17 mouse cellular contexts compared by ENCODE assay signal in the genomic region with DNA sequence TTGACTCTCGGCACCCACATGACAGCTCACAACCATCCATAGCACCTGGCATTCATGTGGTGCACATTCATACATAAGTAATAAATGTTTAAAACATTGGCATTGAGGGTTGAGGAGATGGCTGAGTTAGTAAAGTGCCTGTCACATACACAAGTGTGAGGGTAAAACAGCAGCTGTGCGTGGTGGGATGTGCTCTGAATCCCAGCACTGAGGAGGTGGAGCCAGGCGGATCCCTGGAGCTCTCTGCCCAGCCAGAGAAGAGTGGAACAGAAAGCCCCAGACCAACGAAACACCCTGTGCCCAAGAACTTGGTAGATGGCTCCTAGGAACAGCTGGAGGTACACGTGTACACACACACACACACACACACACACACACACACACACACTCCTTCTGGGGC. TPM values are rescaled to one million over a fixed set of nuclear protein-coding genes. Genes with fewer than 3 reads are reported as not detected.
DNase-seq lines count a peak whose midpoint lies in the region; ATAC-seq and TF ChIP-seq lines count a peak whose summit lies in the region.
"Had no signal": no experiment of that assay in that cellular context is flagged by ENCODE, and none has a peak within 500 bp of the region (broad histone marks: within the 10 kb centered on the region; RNA-seq: fewer than 3 reads in every experiment).

No protein-coding gene starts in this region.

- H3K9me3 ChIP-seq in forebrain, postnatal 0 days (ENCODE audit: low read length) = no peaks in the 10 kb centered on the region
- peaks cover 5% of the 10 kb centered on the region; the same call in 1 of the 2 replicates for H3K9me3 ChIP-seq in forebrain, embryonic 13.5 days (replicated peaks)
- H3K9me3 ChIP-seq: forebrain, embryonic 10.5 days; forebrain, embryonic 12.5 days; forebrain, embryonic 15.5 days had no signal

- TF ChIP-seq CTCF in forebrain, postnatal 0 days (IDR thresholded peaks at IDR 0.05; ENCODE audit: low read depth) = no peak

- no peak overlapping the region for H3K9ac ChIP-seq in forebrain, postnatal 0 days
- H3K9ac ChIP-seq in forebrain, embryonic 13.5 days = no peak overlapping the region
- H3K9ac ChIP-seq: forebrain, embryonic 12.5 days; forebrain, embryonic 15.5 days had no signal

- DNase-seq in forebrain, postnatal 0 days = no peak
- DNase-seq in brain, adult 2 months (ENCODE audit: low read depth, low spot score) = peak; percentile 68
- DNase-seq in kidney, postnatal 36 days = no peak
- no peak for DNase-seq in right cerebral cortex, adult 2 months (ENCODE audit: low spot score in 2 of 2)
- DNase-seq: adrenal gland, postnatal 25 days; cerebellum, adult 11-12 months; cerebellum, adult 2 months; cerebellum, adult 9-10 months; cerebellum, postnatal 25 days had no signal

- H3K36me3 ChIP-seq in forebrain, postnatal 0 days (ENCODE audit: insufficient read depth) = no peaks in the 10 kb centered on the region
- H3K36me3 ChIP-seq in forebrain, embryonic 13.5 days (ENCODE audit: poor library complexity, severe bottlenecking) = no peaks in the 10 kb centered on the region
- H3K36me3 ChIP-seq: forebrain, embryonic 12.5 days; forebrain, embryonic 15.5 days had no signal

- peak; percentile 35; the same call in 1 of the 2 replicates for ATAC-seq in forebrain, postnatal 0 days
- no peak for ATAC-seq in forebrain, embryonic 13.5 days
- ATAC-seq: forebrain, embryonic 15.5 days had no signal

- 66% methylated on average over 5 of the region's 5 CpGs for WGBS in forebrain, postnatal 0 days
- WGBS in forebrain, embryonic 13.5 days = 65% methylated on average over 5 of the region's 5 CpGs

- H3K4me3 ChIP-seq in forebrain, postnatal 0 days (ENCODE audit: low read depth, low read length) = no peak overlapping the region
- H3K4me3 ChIP-seq in forebrain, embryonic 13.5 days = no peak overlapping the region
- H3K4me3 ChIP-seq in brown adipose tissue, adult 24 weeks (ENCODE audit: insufficient read depth, low read depth, low read length) = no peak overlapping the region
- H3K4me3 ChIP-seq: erythroblast, embryonic 14.5 days; forebrain, embryonic 10.5 days; forebrain, embryonic 12.5 days; forebrain, embryonic 15.5 days had no signal

- no peak overlapping the region for H3K27ac ChIP-seq in forebrain, postnatal 0 days (ENCODE audit: low read depth, low read length)
- H3K27ac ChIP-seq in forebrain, embryonic 13.5 days = no peak overlapping the region
- peak overlapping the region; percentile 27; the same call in 1 of the 2 replicates for H3K27ac ChIP-seq in brown adipose tissue, adult 24 weeks (replicated peaks; ENCODE audit: low read depth, low read length)
- H3K27ac ChIP-seq: forebrain, embryonic 10.5 days; forebrain, embryonic 12.5 days had no signal

- H3K27me3 ChIP-seq in forebrain, postnatal 0 days (ENCODE audit: insufficient read depth, low read length) = no peaks in the 10 kb centered on the region; the same call in 1 of the 2 replicates
- H3K27me3 ChIP-seq in forebrain, embryonic 13.5 days = peaks cover 46% of the 10 kb centered on the region

- H3K4me2 ChIP-seq in forebrain, postnatal 0 days (ENCODE audit: low read depth) = no peak overlapping the region
- no peak overlapping the region for H3K4me2 ChIP-seq in forebrain, embryonic 13.5 days
- H3K4me2 ChIP-seq: forebrain, embryonic 12.5 days; forebrain, embryonic 15.5 days had no signal

- H3K4me1 ChIP-seq in forebrain, postnatal 0 days (ENCODE audit: insufficient read depth) = no peaks in the 10 kb centered on the region
- H3K4me1 ChIP-seq in forebrain, embryonic 13.5 days = peaks cover 6% of the 10 kb centered on the region
- H3K4me1 ChIP-seq in brown adipose tissue, adult 24 weeks (ENCODE audit: control insufficient read depth, insufficient read depth, insufficient read length, low read length) = 0 out of 2 replicates have a peak, but pooled peaks cover 4% of the 10 kb centered on the region

RNA-seq across cellular contexts. Expression of gene Alx4, which starts 23.3 kb away (rescaled TPM):
- total RNA-seq in forebrain, postnatal 0 days (2014; rRNA removed) = 2.6 and 4.2 TPM in 2 replicates
- polyA plus RNA-seq in forebrain, postnatal 0 days (2015; fragmentation: Nextera tagmentation; extraction: Ambion mirVana) = 0.58 and 0.72 TPM in 2 replicates
- 0.62 and 1.00 TPM in 2 replicates for polyA plus RNA-seq in forebrain, embryonic 13.5 days (2015; fragmentation: Nextera tagmentation; extraction: Ambion mirVana)
- not detected in 2 replicates for polyA plus RNA-seq in brown adipose tissue, adult 24 weeks (2012; ENCODE audit: insufficient read depth, insufficient read length, missing spikeins)
- total RNA-seq: MEL had no signal
- polyA plus RNA-seq: C2C12 had no signal
